Mouse (Mus musculus): ENCODE data around the gene 4930568D16Rik. TPM values are rescaled to one million over a fixed set of nuclear protein-coding genes. Genes with fewer than 3 reads are reported as not detected.

Gene 4930568D16Rik
- total and polyA plus RNA-seq, 2 experiments: not detected

- no peak for DNase-seq (ENCODE audit: extremely low read depth, low read depth, low spot score)
- no peak for TF ChIP-seq POLR2A (IDR thresholded peaks at IDR 0.05; ENCODE audit: extremely low read depth, insufficient read depth, low read length)
- Histone ChIP-seq H3K27ac (replicated peaks; ENCODE audit: insufficient read depth, low read depth, low read length) (no peak overlapping the region), H3K36me3 (ENCODE audit: control insufficient read depth, insufficient read depth, low read length) (no peaks in the 10 kb centered on the region), H3K9ac (ENCODE audit: low read depth, low read length) (no peak overlapping the region), H3K4me3 (ENCODE audit: insufficient read depth, low read depth, low read length) (no peak overlapping the region), H3K4me1 (ENCODE audit: control insufficient read depth, insufficient read depth, low read length) (no peaks in the 10 kb centered on the region), H3K27me3 (ENCODE audit: control insufficient read depth, insufficient read depth, low read length) (no peaks in the 10 kb centered on the region), H3K79me2 (ENCODE audit: control insufficient read depth, insufficient read depth, low read length) (no peaks in the 10 kb centered on the region)
- 49% methylated on average over 6 of the region's 6 CpGs for WGBS
Measured at GRCm38 (mm10) chr2:35377600-35377999, 10.1 kb upstream of the 4930568D16Rik start.

GRCm38 (mm10) chr2:35373003-35373402 is 5.5 kb upstream of the 4930568D16Rik start:
- Histone ChIP-seq H3K9ac (ENCODE audit: low read depth, low read length) (no peak overlapping the region), H3K79me2 (ENCODE audit: control insufficient read depth, insufficient read depth, low read length) (no peaks in the 10 kb centered on the region), H3K27me3 (ENCODE audit: control insufficient read depth, insufficient read depth, low read length) (no peaks in the 10 kb centered on the region), H3K4me3 (ENCODE audit: insufficient read depth, low read depth, low read length) (no peak overlapping the region), H3K36me3 (ENCODE audit: control insufficient read depth, insufficient read depth, low read length) (no peaks in the 10 kb centered on the region), H3K4me1 (ENCODE audit: control insufficient read depth, insufficient read depth, low read length) (no peaks in the 10 kb centered on the region), H3K27ac (replicated peaks; ENCODE audit: insufficient read depth, low read depth, low read length) (no peak overlapping the region)
- WGBS: 23% methylated on average over 3 of the region's 3 CpGs
- TF ChIP-seq POLR2A (IDR thresholded peaks at IDR 0.05; ENCODE audit: extremely low read depth, insufficient read depth, low read length) (no peak), CTCF (IDR thresholded peaks at IDR 0.05; ENCODE audit: low read depth, low read length) (peak; percentile 45)
- peak; percentile 6 for DNase-seq (ENCODE audit: extremely low read depth, low read depth, low spot score)

- no peaks in the 10 kb centered on the region for H3K79me2 ChIP-seq (ENCODE audit: control insufficient read depth, insufficient read depth, low read length)
- TF ChIP-seq CTCF (IDR thresholded peaks at IDR 0.05; ENCODE audit: low read depth, low read length): no peak
- no peak for TF ChIP-seq POLR2A (IDR thresholded peaks at IDR 0.05; ENCODE audit: extremely low read depth, insufficient read depth, low read length)
- no peak overlapping the region for H3K9ac ChIP-seq (ENCODE audit: low read depth, low read length)
- H3K4me1 ChIP-seq (ENCODE audit: control insufficient read depth, insufficient read depth, low read length): no peaks in the 10 kb centered on the region
- no peaks in the 10 kb centered on the region for H3K36me3 ChIP-seq (ENCODE audit: control insufficient read depth, insufficient read depth, low read length)
- H3K27ac ChIP-seq (replicated peaks; ENCODE audit: insufficient read depth, low read depth, low read length): no peak overlapping the region
- H3K4me3 ChIP-seq (ENCODE audit: insufficient read depth, low read depth, low read length): no peak overlapping the region
- no peak for DNase-seq (ENCODE audit: extremely low read depth, low read depth, low spot score)
- no peaks in the 10 kb centered on the region for H3K27me3 ChIP-seq (ENCODE audit: control insufficient read depth, insufficient read depth, low read length)
Measured at GRCm38 (mm10) chr2:35370686-35371085, 3.2 kb upstream of the 4930568D16Rik start.

GRCm38 (mm10) chr2:35349184-35349583 is 18.3 kb downstream of the 4930568D16Rik start:
- TF ChIP-seq POLR2A (IDR thresholded peaks at IDR 0.05; ENCODE audit: extremely low read depth, insufficient read depth, low read length) (no peak), CTCF (IDR thresholded peaks at IDR 0.05; ENCODE audit: low read depth, low read length) (peak; percentile 62)

GRCm38 (mm10) chr2:35345984-35346383 is 21.5 kb downstream of the 4930568D16Rik start:
- Histone ChIP-seq H3K27me3 (ENCODE audit: control insufficient read depth, insufficient read depth, low read length) (no peaks in the 10 kb centered on the region), H3K4me3 (ENCODE audit: insufficient read depth, low read depth, low read length) (no peak overlapping the region), H3K79me2 (ENCODE audit: control insufficient read depth, insufficient read depth, low read length) (no peaks in the 10 kb centered on the region), H3K9ac (ENCODE audit: low read depth, low read length) (no peak overlapping the region), H3K27ac (replicated peaks; ENCODE audit: insufficient read depth, low read depth, low read length) (no peak overlapping the region), H3K36me3 (ENCODE audit: control insufficient read depth, insufficient read depth, low read length) (no peaks in the 10 kb centered on the region), H3K4me1 (ENCODE audit: control insufficient read depth, insufficient read depth, low read length) (no peaks in the 10 kb centered on the region)
- no peak for TF ChIP-seq POLR2A (IDR thresholded peaks at IDR 0.05; ENCODE audit: extremely low read depth, insufficient read depth, low read length)
- no peak for TF ChIP-seq CTCF (IDR thresholded peaks at IDR 0.05; ENCODE audit: low read depth, low read length)
- 62% methylated on average over 2 of the region's 2 CpGs for WGBS
- DNase-seq (ENCODE audit: extremely low read depth, low read depth, low spot score): peak; percentile 7

More at GRCm38 (mm10) chr2:35349184-35349583, 18.3 kb downstream of the 4930568D16Rik start:
- no peaks in the 10 kb centered on the region for H3K36me3 ChIP-seq (ENCODE audit: control insufficient read depth, insufficient read depth, low read length)
- H3K79me2 ChIP-seq (ENCODE audit: control insufficient read depth, insufficient read depth, low read length): no peaks in the 10 kb centered on the region
- H3K9ac ChIP-seq (ENCODE audit: low read depth, low read length): no peak overlapping the region
- H3K4me3 ChIP-seq (ENCODE audit: insufficient read depth, low read depth, low read length): no peak overlapping the region
- no peaks in the 10 kb centered on the region for H3K4me1 ChIP-seq (ENCODE audit: control insufficient read depth, insufficient read depth, low read length)
- DNase-seq (ENCODE audit: extremely low read depth, low read depth, low spot score): peak; percentile 76
- no peaks in the 10 kb centered on the region for H3K27me3 ChIP-seq (ENCODE audit: control insufficient read depth, insufficient read depth, low read length)
- WGBS: 38% methylated on average over 5 of the region's 5 CpGs
- H3K27ac ChIP-seq (replicated peaks; ENCODE audit: insufficient read depth, low read depth, low read length): no peak overlapping the region

GRCm38 (mm10) chr2:35342605-35343004 is 24.9 kb downstream of the 4930568D16Rik start:
- DNase-seq (ENCODE audit: extremely low read depth, low read depth, low spot score): peak; percentile 35
- H3K9ac ChIP-seq (ENCODE audit: low read depth, low read length): no peak overlapping the region
- TF ChIP-seq POLR2A (IDR thresholded peaks at IDR 0.05; ENCODE audit: extremely low read depth, insufficient read depth, low read length) (no peak), CTCF (IDR thresholded peaks at IDR 0.05; ENCODE audit: low read depth, low read length) (no peak)
- H3K36me3 ChIP-seq (ENCODE audit: control insufficient read depth, insufficient read depth, low read length): no peaks in the 10 kb centered on the region
- H3K79me2 ChIP-seq (ENCODE audit: control insufficient read depth, insufficient read depth, low read length): no peaks in the 10 kb centered on the region
- WGBS: 47% methylated on average over 3 of the region's 3 CpGs
- peaks cover 4% of the 10 kb centered on the region; the same call in 1 of the 2 replicates for H3K4me1 ChIP-seq (ENCODE audit: control insufficient read depth, insufficient read depth, low read length)
- no peak overlapping the region for H3K27ac ChIP-seq (replicated peaks; ENCODE audit: insufficient read depth, low read depth, low read length)
- no peaks in the 10 kb centered on the region for H3K27me3 ChIP-seq (ENCODE audit: control insufficient read depth, insufficient read depth, low read length)
- H3K4me3 ChIP-seq (ENCODE audit: insufficient read depth, low read depth, low read length): no peak overlapping the region
